Mouse (Mus musculus): ENCODE results near the gene 1700020N01Rik.
A peak's percentile ranks its signal among the peaks of the same experiment; 100 is the strongest.

The 1700020N01Rik gene

GRCm38 (mm10) chr10:21605011-21605571, 12.1 kb downstream of the 1700020N01Rik start:
- DNase-seq = no peak

- DNase-seq = no peak
Observed at GRCm38 (mm10) chr10:21605601-21606000, 12.7 kb downstream of the 1700020N01Rik start.

GRCm38 (mm10) chr10:21606931-21607330, 14.0 kb downstream of the 1700020N01Rik start:
- no peak for DNase-seq

- DNase-seq = no peak
Observed at GRCm38 (mm10) chr10:21609583-21609982, 16.6 kb downstream of the 1700020N01Rik start.

- no peak for DNase-seq
Observed at GRCm38 (mm10) chr10:21613021-21613860, 20.3 kb downstream of the 1700020N01Rik start.

- no peak for DNase-seq
Observed at GRCm38 (mm10) chr10:21614520-21614919, 21.6 kb downstream of the 1700020N01Rik start.

- no peak for DNase-seq
Observed at GRCm38 (mm10) chr10:21618745-21619508, 26.0 kb downstream of the 1700020N01Rik start.

- no peak for DNase-seq
Observed at GRCm38 (mm10) chr10:21622065-21622464, 29.1 kb downstream of the 1700020N01Rik start.

GRCm38 (mm10) chr10:21628555-21628954, 35.6 kb downstream of the 1700020N01Rik start:
- DNase-seq = no peak

GRCm38 (mm10) chr10:21629031-21629740, 36.2 kb downstream of the 1700020N01Rik start:
- DNase-seq = no peak

GRCm38 (mm10) chr10:21631481-21631880, 38.5 kb downstream of the 1700020N01Rik start:
- DNase-seq = no peak

GRCm38 (mm10) chr10:21632687-21633086, 39.7 kb downstream of the 1700020N01Rik start:
- no peak for DNase-seq

- no peak for DNase-seq
Observed at GRCm38 (mm10) chr10:21635988-21636710, 43.2 kb downstream of the 1700020N01Rik start.

GRCm38 (mm10) chr10:21636711-21637081, 43.8 kb downstream of the 1700020N01Rik start:
- no peak for DNase-seq

- no peak for DNase-seq
Observed at GRCm38 (mm10) chr10:21651388-21651787, 58.4 kb downstream of the 1700020N01Rik start.

- no peak for DNase-seq
Observed at GRCm38 (mm10) chr10:21652426-21653345, 59.7 kb downstream of the 1700020N01Rik start.

- DNase-seq = no peak
Observed at GRCm38 (mm10) chr10:21653469-21653868, 60.5 kb downstream of the 1700020N01Rik start.

GRCm38 (mm10) chr10:21659576-21660246, 66.8 kb downstream of the 1700020N01Rik start:
- DNase-seq = no peak

- peak; percentile 39 for DNase-seq
Observed at GRCm38 (mm10) chr10:21668976-21669375, 76.0 kb downstream of the 1700020N01Rik start.

- no peak for DNase-seq
Observed at GRCm38 (mm10) chr10:21669750-21670161, 76.8 kb downstream of the 1700020N01Rik start.

Data from thymus, postnatal 4 days (tissue).